Mouse (Mus musculus): ENCODE measurements around the gene Tmc8. TPM values are rescaled to one million over a fixed set of nuclear protein-coding genes. Genes with fewer than 3 reads are reported as not detected.
"Not testable (repeated sequence)": the region's sequence is repeated elsewhere in the genome, so short reads cannot be mapped to it uniquely, and the experiment has no call there.

The Tmc8 gene
- polyA plus RNA-seq, 1 experiment: 104 TPM

DNA sequence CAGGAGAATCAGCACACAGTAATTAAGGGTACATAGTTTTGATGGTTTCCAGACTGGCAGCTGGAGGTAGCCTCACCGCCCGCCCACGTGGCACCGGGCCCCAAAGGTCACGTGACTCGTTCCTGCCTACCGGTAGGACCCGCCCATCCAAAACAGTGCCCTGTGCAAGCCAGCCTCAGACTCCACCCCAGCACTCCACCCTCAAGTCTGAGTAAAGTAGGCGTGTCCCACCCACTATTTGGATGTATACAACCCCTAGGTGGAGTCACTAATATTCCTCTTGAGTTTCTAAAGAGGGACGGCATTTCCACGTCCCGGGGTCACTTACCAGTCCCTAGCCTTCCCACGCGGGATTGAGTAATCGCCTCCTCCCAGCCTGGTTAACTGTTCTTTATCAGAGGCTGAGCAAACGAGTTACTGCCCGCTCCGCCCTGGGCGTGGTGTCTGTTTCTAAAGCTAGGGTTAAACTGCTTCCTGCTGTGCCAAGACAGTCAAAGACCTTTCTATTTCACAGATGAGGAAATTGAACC is 1.2 kb upstream of the Tmc8 start:
- peaks cover 97% of the 10 kb centered on the region for H3K4me1 ChIP-seq
- H3K9me3 ChIP-seq: no peaks in the 10 kb centered on the region
- no peak for TF ChIP-seq FLI1 (IDR thresholded peaks at IDR 0.05; ENCODE audit: low read length)
- TF ChIP-seq GATA1 (IDR thresholded peaks at IDR 0.05; ENCODE audit: borderline replicate concordance, low read length): no peak
- no peaks in the 10 kb centered on the region for H3K27me3 ChIP-seq (replicated peaks)
- peak overlapping the region; percentile 97 for H3K4me3 ChIP-seq (replicated peaks)
- H3K36me3 ChIP-seq (replicated peaks; ENCODE audit: low read length): peaks cover 58% of the 10 kb centered on the region

DNA sequence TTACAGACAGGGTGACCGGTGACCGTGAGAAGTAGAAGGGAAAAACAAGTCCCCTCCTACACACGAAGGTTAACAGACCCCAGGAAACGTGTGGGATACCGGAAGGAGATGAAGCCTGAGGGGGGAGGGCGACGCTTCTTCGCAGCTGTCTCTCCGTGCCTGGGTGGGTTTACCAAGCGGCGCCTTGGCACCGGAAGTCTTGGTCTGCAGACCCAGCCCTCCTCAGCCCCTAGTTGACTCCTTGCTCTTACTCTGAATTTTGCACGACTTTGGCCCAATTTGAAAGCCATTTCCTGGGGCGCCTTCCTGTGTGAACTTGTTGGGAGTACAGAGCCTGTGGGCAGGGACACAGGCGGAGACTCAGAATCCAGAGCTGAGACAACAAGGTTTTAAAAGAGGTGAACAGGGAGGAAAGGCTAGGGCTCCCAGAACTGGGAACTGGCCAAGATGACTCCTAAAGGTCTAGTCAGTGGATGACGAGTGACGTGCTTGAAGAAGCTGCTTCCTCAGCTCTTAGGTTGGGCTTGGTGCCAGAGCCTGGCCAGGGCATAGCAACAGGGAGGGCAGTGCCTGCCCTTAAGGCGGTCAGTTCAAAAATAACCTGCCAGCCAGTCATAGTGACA is 566 bp upstream of the Tmc8 start:
- H3K36me3 ChIP-seq (replicated peaks; ENCODE audit: low read length): peaks cover 57% of the 10 kb centered on the region
- no peak for TF ChIP-seq FLI1 (IDR thresholded peaks at IDR 0.05; ENCODE audit: low read length)
- no peak for TF ChIP-seq GATA1 (IDR thresholded peaks at IDR 0.05; ENCODE audit: borderline replicate concordance, low read length)
- H3K4me3 ChIP-seq (replicated peaks): peak overlapping the region; percentile 97
- H3K27me3 ChIP-seq (replicated peaks): no peaks in the 10 kb centered on the region
- peaks cover 95% of the 10 kb centered on the region for H3K4me1 ChIP-seq
- no peaks in the 10 kb centered on the region for H3K9me3 ChIP-seq

DNA sequence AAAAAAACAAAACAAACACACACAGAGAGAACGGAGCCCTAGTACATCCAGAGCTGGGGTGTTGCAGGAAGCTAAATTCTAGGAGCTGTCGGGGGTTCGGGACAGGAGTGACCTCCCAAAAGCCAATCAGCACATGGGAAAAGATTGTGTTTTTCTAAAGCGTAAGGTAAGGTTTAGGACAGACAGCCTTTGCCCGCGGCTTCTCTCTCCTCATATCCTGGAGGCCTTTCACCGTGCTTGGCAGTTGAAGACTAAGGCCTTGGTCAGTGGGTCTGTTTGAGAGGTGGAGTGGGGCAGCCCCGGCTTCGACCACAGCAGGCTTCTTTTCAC is 794 bp downstream of the Tmc8 start:
- Histone ChIP-seq H3K9me3 (no peaks in the 10 kb centered on the region), H3K4me3 (replicated peaks) (peak overlapping the region; percentile 97), H3K27me3 (replicated peaks) (no peaks in the 10 kb centered on the region), H3K36me3 (replicated peaks; ENCODE audit: low read length) (peaks cover 57% of the 10 kb centered on the region), H3K4me1 (peaks cover 85% of the 10 kb centered on the region)
- TF ChIP-seq FLI1 (IDR thresholded peaks at IDR 0.05; ENCODE audit: low read length): no peak
- TF ChIP-seq GATA1 (IDR thresholded peaks at IDR 0.05; ENCODE audit: borderline replicate concordance, low read length): no peak

DNA sequence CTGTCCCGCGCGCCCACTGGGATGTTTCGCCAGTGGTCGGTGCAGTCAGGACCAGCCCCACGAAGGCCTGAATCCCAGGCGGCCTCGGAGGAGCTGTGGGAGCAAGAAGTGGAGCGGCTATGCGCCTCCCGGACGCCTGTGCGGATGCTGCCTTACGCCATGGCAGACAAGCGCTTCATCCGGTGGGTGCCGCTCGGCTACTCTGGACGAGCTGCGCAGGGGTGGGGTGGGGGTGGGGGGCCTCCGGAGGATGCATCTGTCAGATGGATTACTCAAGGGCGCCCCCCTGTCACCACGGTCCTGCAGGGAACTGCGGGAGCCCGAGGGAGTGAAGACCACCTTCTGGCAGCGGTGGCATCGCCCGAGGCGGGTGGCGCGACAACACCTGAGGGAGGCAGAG is 1.2 kb downstream of the Tmc8 start:
- Histone ChIP-seq H3K27me3 (replicated peaks) (no peaks in the 10 kb centered on the region), H3K4me1 (peaks cover 80% of the 10 kb centered on the region), H3K4me3 (replicated peaks) (peak overlapping the region; percentile 97), H3K9me3 (no peaks in the 10 kb centered on the region), H3K36me3 (replicated peaks; ENCODE audit: low read length) (peaks cover 57% of the 10 kb centered on the region)
- TF ChIP-seq GATA1 (IDR thresholded peaks at IDR 0.05; ENCODE audit: borderline replicate concordance, low read length) (no peak), FLI1 (IDR thresholded peaks at IDR 0.05; ENCODE audit: low read length) (no peak)

DNA sequence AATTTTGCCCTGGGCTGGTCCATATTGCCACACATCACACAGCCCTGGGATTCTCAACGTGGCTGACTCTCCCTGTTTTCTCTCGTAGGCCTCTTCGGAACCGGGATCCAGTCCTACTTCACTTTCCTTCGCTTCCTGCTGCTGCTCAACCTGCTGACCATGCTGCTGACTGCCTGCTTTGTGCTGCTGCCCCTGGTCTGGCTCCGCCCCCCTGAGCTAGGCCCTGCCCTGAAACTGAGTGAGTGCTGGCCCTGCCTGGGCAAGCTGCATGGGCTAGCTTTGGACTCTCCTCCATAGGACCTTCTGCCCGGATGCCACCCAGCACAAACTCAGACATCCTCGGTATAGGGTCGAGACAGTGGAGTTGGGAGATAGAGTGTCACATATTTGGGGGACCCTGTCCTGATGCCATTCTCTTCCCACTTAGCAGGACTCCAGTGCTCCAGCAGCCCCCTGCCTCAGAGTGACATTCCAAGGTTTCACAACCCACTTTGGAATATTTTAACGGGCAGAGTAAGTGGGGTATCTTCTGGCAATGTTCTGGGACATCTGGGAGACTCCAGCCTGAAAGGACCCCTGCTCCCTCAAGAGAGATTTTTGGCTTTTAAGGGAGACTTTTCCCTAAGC is 1.9 kb downstream of the Tmc8 start:
- Histone ChIP-seq H3K27me3 (replicated peaks) (no peaks in the 10 kb centered on the region), H3K4me1 (peaks cover 73% of the 10 kb centered on the region), H3K9me3 (no peaks in the 10 kb centered on the region), H3K36me3 (replicated peaks; ENCODE audit: low read length) (peaks cover 56% of the 10 kb centered on the region), H3K4me3 (replicated peaks) (peak overlapping the region; percentile 97)
- TF ChIP-seq GATA1 (IDR thresholded peaks at IDR 0.05; ENCODE audit: borderline replicate concordance, low read length): no peak
- no peak for TF ChIP-seq FLI1 (IDR thresholded peaks at IDR 0.05; ENCODE audit: low read length)

DNA sequence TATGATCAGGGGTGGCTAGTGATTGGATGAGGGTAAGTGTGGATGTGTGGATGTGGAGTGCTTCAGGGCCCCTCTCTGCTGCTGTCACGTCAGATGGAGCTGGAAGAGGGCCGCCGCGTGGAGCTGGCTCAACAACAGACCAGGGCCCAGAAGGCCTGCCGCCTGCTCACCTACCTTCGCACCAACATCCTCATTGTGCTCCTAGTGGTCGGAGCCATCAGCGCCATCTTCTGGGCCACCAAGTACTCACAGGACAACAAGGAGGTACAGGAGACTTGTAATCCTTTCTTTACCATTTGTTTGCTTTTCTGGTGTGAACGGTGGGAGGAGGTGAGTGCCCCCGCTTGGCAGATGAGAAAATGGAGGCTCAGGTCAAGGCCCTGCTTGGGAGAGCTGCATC is 4.4 kb downstream of the Tmc8 start:
- Histone ChIP-seq H3K4me3 (replicated peaks) (no peak overlapping the region), H3K9me3 (no peaks in the 10 kb centered on the region), H3K36me3 (replicated peaks; ENCODE audit: low read length) (peaks cover 75% of the 10 kb centered on the region), H3K4me1 (peaks cover 66% of the 10 kb centered on the region), H3K27me3 (replicated peaks) (no peaks in the 10 kb centered on the region)
- TF ChIP-seq GATA1 (IDR thresholded peaks at IDR 0.05; ENCODE audit: borderline replicate concordance, low read length) (no peak), FLI1 (IDR thresholded peaks at IDR 0.05; ENCODE audit: low read length) (no peak)

DNA sequence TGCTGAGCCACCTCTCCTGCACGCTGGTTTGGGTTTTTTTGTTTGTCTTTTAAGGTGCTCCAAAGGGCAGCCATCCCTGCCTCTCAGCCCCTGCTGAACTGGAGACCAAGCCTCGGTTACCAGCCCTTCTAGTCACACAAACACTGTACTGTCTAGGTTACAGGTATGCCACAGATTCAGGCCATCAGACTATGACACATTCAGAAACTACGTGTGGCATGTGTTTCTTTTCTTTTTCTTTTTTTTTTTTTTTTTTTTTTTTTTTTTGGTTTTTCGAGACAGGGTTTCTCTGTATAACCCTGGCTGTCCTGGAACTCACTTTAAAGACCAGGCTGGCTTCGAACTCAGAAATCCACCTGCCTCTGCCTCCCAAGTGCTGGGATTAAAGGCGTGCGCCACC is 6.6 kb downstream of the Tmc8 start:
- peaks cover 92% of the 10 kb centered on the region for H3K36me3 ChIP-seq (replicated peaks; ENCODE audit: low read length)
- not testable (repeated sequence) for H3K27me3 ChIP-seq (replicated peaks); H3K9me3 ChIP-seq; H3K4me3 ChIP-seq (replicated peaks)
- H3K4me1 ChIP-seq: peaks cover 62% of the 10 kb centered on the region

DNA sequence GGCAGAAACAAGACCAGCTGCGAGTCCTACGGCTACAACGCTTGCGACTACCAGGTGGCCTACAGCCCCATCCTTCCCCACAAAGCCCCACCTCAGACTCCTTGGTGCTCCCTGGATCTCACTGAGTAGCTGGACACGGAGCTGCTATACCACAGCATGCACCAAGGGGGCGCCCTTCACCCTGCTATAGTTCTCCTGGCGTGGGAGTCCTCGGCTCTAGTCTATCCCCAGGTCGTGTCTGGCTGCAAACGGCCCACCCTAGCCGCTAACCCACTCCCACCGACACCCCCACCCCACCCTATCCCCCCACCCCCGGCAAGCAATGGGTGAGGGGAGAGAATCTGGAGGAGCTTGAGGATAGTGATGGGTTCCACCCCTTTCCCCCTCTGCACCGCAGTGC is 8.4 kb downstream of the Tmc8 start:
- TF ChIP-seq FLI1 (IDR thresholded peaks at IDR 0.05; ENCODE audit: low read length) (no peak), GATA1 (IDR thresholded peaks at IDR 0.05; ENCODE audit: borderline replicate concordance, low read length) (no peak)
- Histone ChIP-seq H3K4me3 (replicated peaks) (peak overlapping the region; percentile 72), H3K36me3 (replicated peaks; ENCODE audit: low read length) (peaks cover 74% of the 10 kb centered on the region), H3K4me1 (peaks cover 44% of the 10 kb centered on the region), H3K27me3 (replicated peaks) (no peaks in the 10 kb centered on the region), H3K9me3 (no peaks in the 10 kb centered on the region)

DNA sequence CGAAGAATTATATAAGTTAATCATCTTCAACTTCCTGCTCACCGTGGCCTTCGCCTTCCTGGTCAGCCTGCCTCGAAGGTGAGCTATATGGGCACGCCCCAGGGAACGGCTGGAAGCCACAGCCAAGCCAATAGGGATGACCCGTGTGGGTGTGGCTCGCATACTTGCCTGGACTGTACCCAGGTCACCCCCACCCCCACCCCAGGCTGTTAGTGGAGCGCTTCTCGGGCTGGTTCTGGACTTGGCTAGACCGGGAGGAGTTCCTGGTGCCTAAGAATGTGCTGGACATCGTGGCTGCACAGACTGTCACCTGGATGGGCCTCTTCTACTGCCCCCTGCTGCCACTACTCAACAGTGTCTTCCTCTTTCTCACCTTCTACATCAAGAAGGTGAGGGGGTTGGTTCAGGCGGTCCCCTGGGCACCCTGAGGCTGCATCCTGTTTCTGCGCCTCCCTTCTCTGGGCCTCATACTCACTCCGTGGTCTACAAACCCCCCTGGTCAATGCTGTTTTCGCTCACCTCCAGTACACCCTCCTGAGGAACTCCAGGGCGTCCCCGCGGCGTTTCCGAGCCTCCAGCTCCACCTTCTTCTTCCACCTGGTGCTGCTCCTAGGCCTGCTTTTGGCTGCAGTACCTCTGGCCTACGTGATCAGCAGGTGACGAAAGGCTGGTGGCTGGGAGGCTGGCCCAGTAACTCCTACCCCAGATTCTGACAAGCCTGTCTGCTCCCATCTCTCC is 9.0 kb downstream of the Tmc8 start:
- no peak for TF ChIP-seq GATA1 (IDR thresholded peaks at IDR 0.05; ENCODE audit: borderline replicate concordance, low read length)
- TF ChIP-seq FLI1 (IDR thresholded peaks at IDR 0.05; ENCODE audit: low read length): no peak
- Histone ChIP-seq H3K9me3 (no peaks in the 10 kb centered on the region), H3K4me1 (peaks cover 41% of the 10 kb centered on the region), H3K27me3 (replicated peaks) (no peaks in the 10 kb centered on the region), H3K4me3 (replicated peaks) (peak overlapping the region; percentile 72), H3K36me3 (replicated peaks; ENCODE audit: low read length) (peaks cover 68% of the 10 kb centered on the region)

DNA sequence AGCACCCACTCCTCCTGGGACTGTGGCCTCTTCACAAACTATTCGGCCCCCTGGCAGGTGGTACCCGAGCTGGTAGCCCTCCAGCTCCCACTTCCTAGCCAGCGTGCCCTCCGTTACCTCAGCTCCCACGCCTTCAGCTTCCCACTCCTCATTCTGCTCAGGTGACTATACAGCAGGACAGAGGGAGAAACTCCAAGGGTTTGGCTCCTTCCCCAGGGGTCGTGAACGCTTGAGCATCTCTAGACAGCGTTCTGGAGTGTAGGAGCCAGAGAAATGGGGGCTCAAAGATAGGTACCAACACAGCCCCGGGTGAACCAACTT is 9.5 kb downstream of the Tmc8 start:
- Histone ChIP-seq H3K9me3 (no peaks in the 10 kb centered on the region), H3K36me3 (replicated peaks; ENCODE audit: low read length) (peaks cover 64% of the 10 kb centered on the region), H3K4me1 (peaks cover 42% of the 10 kb centered on the region), H3K4me3 (replicated peaks) (no peak overlapping the region), H3K27me3 (replicated peaks) (no peaks in the 10 kb centered on the region)
- TF ChIP-seq FLI1 (IDR thresholded peaks at IDR 0.05; ENCODE audit: low read length): no peak
- TF ChIP-seq GATA1 (IDR thresholded peaks at IDR 0.05; ENCODE audit: borderline replicate concordance, low read length): no peak

Measured in megakaryocyte, embryonic 14.5 days (primary cell).